11 mouse cellular contexts compared by ENCODE assay signal in genomic region chr5:100121170-100121569, GRCm38 (mm10). TPM values are rescaled to one million over a fixed set of nuclear protein-coding genes. Genes with fewer than 3 reads are reported as not detected.
A peak's percentile ranks its signal among the peaks of the same experiment; 100 is the strongest.
DNase-seq lines count a peak whose midpoint lies in the region; ATAC-seq lines count a peak whose summit lies in the region.
"Had no signal": no experiment of that assay in that cellular context is flagged by ENCODE, and none has a peak within 500 bp of the region (broad histone marks: within the 10 kb centered on the region; RNA-seq: fewer than 3 reads in every experiment).

No protein-coding gene starts in this region.

- H3K9me3 ChIP-seq in kidney, embryonic 14.5 days (ENCODE audit: control insufficient read depth, low read length), result no peaks in the 10 kb centered on the region
- H3K9me3 ChIP-seq in forebrain, embryonic 11.5 days (ENCODE audit: control insufficient read depth, low read length), result no peaks in the 10 kb centered on the region
- no peaks in the 10 kb centered on the region for H3K9me3 ChIP-seq in intestine, embryonic 15.5 days
- 0 out of 2 replicates have a peak, but pooled peaks cover 2% of the 10 kb centered on the region for H3K9me3 ChIP-seq in neural tube, embryonic 11.5 days (ENCODE audit: control insufficient read depth, low read length)

- WGBS in kidney, embryonic 14.5 days, result 53% methylated on average over 7 of the region's 7 CpGs
- WGBS in forebrain, embryonic 11.5 days, result 32% methylated on average over 7 of the region's 7 CpGs
- 58% methylated on average over 7 of the region's 7 CpGs for WGBS in intestine, embryonic 15.5 days
- WGBS in neural tube, embryonic 11.5 days, result 50% methylated on average over 7 of the region's 7 CpGs

- no peaks in the 10 kb centered on the region for H3K36me3 ChIP-seq in kidney, embryonic 14.5 days (ENCODE audit: control insufficient read depth, insufficient read depth, low read length)
- no peaks in the 10 kb centered on the region for H3K36me3 ChIP-seq in forebrain, embryonic 11.5 days (ENCODE audit: control insufficient read depth, insufficient read depth, low read length)
- no peaks in the 10 kb centered on the region for H3K36me3 ChIP-seq in intestine, embryonic 15.5 days
- H3K36me3 ChIP-seq in neural tube, embryonic 11.5 days (ENCODE audit: control insufficient read depth, insufficient read depth, low read length), result no peaks in the 10 kb centered on the region

- intact Hi-C loops in left cerebral cortex, postnatal 4 days (cut with DNase I), result no loop called here

- H3K9ac ChIP-seq in kidney, embryonic 14.5 days (ENCODE audit: low read depth, low read length), result no peak overlapping the region
- H3K9ac ChIP-seq in forebrain, embryonic 11.5 days (ENCODE audit: low read length), result no peak overlapping the region
- no peak overlapping the region for H3K9ac ChIP-seq in intestine, embryonic 15.5 days
- peak overlapping the region; percentile 22; the same call in 1 of the 2 replicates for H3K9ac ChIP-seq in neural tube, embryonic 11.5 days (ENCODE audit: low read length)

- peaks cover 8% of the 10 kb centered on the region; the same call in 1 of the 2 replicates for H3K4me1 ChIP-seq in kidney, embryonic 14.5 days (ENCODE audit: control insufficient read depth, insufficient read depth, low read length)
- H3K4me1 ChIP-seq in forebrain, embryonic 11.5 days (replicated peaks; ENCODE audit: control insufficient read depth, insufficient read depth, low read length), result peaks cover 2% of the 10 kb centered on the region; the same call in 1 of the 2 replicates
- H3K4me1 ChIP-seq in intestine, embryonic 15.5 days (replicated peaks), result 0 out of 2 replicates have a peak, but pooled peaks cover 6% of the 10 kb centered on the region
- peaks cover 4% of the 10 kb centered on the region; the same call in 1 of the 2 replicates for H3K4me1 ChIP-seq in neural tube, embryonic 11.5 days (ENCODE audit: control insufficient read depth, insufficient read depth, low read length)

- DNase-seq in kidney, postnatal 36 days, result no peak
- no peak for DNase-seq in forebrain, embryonic 11.5 days (ENCODE audit: low spot score)
- no peak for DNase-seq in neural tube, embryonic 11.5 days (ENCODE audit: low spot score)
- no peak for DNase-seq in frontal cortex, postnatal 10 days (ENCODE audit: low spot score in 2 of 2)
- no peak for DNase-seq in adrenal gland, adult 8-10 months
- DNase-seq in left cerebral cortex, postnatal 4 days, result no peak
- DNase-seq: layer of hippocampus, postnatal 36 days had no signal

- no peaks in the 10 kb centered on the region for H3K27me3 ChIP-seq in kidney, embryonic 14.5 days (ENCODE audit: control insufficient read depth, insufficient read depth, low read length)
- H3K27me3 ChIP-seq in forebrain, embryonic 11.5 days (ENCODE audit: control insufficient read depth, insufficient read depth, low read length), result no peaks in the 10 kb centered on the region
- peaks cover 6% of the 10 kb centered on the region; the same call in 1 of the 2 replicates for H3K27me3 ChIP-seq in intestine, embryonic 15.5 days (replicated peaks)
- no peaks in the 10 kb centered on the region for H3K27me3 ChIP-seq in neural tube, embryonic 11.5 days (ENCODE audit: control insufficient read depth, insufficient read depth, low read length)
- H3K27me3 ChIP-seq: CH12.LX had no signal

- 0 out of 2 replicates have a peak overlapping the region, but pooled peaks have one; percentile 16 for H3K4me3 ChIP-seq in kidney, embryonic 14.5 days (ENCODE audit: low read length)
- no peak overlapping the region for H3K4me3 ChIP-seq in forebrain, embryonic 11.5 days (ENCODE audit: low read depth, low read length)
- H3K4me3 ChIP-seq in intestine, embryonic 15.5 days (replicated peaks), result no peak overlapping the region
- H3K4me3 ChIP-seq in neural tube, embryonic 11.5 days (ENCODE audit: low read depth, low read length), result no peak overlapping the region

- H3K4me2 ChIP-seq in kidney, embryonic 14.5 days (replicated peaks; ENCODE audit: low read depth, low read length), result peak overlapping the region; percentile 31
- peak overlapping the region; percentile 39; the same call in 1 of the 2 replicates for H3K4me2 ChIP-seq in forebrain, embryonic 11.5 days (ENCODE audit: low read depth, low read length, severe bottlenecking)
- H3K4me2 ChIP-seq in intestine, embryonic 15.5 days (replicated peaks), result peak overlapping the region; percentile 45
- H3K4me2 ChIP-seq in neural tube, embryonic 11.5 days (ENCODE audit: low read depth), result peak overlapping the region; percentile 35

- no peak for ATAC-seq in kidney, embryonic 14.5 days (ENCODE audit: low FRiP score, low TSS enrichment)
- no peak for ATAC-seq in forebrain, embryonic 11.5 days (replicated peaks; ENCODE audit: low FRiP score)
- no peak for ATAC-seq in intestine, embryonic 15.5 days
- no peak for ATAC-seq in neural tube, embryonic 11.5 days (ENCODE audit: insufficient read depth, low FRiP score, low TSS enrichment)

- H3K27ac ChIP-seq in kidney, embryonic 14.5 days (ENCODE audit: low read depth, low read length), result no peak overlapping the region
- H3K27ac ChIP-seq in forebrain, embryonic 11.5 days (ENCODE audit: low read depth, low read length), result no peak overlapping the region
- no peak overlapping the region for H3K27ac ChIP-seq in intestine, embryonic 15.5 days
- H3K27ac ChIP-seq in neural tube, embryonic 11.5 days (ENCODE audit: low read depth, low read length), result no peak overlapping the region

RNA-seq across cellular contexts. Expression of gene Tmem150c, which starts 38.4 kb away (rescaled TPM):
- polyA plus RNA-seq in kidney, embryonic 14.5 days (2014; fragmentation: Nextera tagmentation; extraction: Ambion mirVana), result 10.3 and 12.7 TPM in 2 replicates
- polyA plus RNA-seq in forebrain, embryonic 11.5 days (2014; fragmentation: Nextera tagmentation; extraction: Ambion mirVana), result 2.4 TPM in 2 replicates
- polyA plus RNA-seq in intestine, embryonic 15.5 days (2015; fragmentation: Nextera tagmentation; extraction: Ambion mirVana), result 2.3 and 2.5 TPM in 2 replicates
- 3.4 and 4.5 TPM in 2 replicates for polyA plus RNA-seq in neural tube, embryonic 11.5 days (2014; fragmentation: Nextera tagmentation; extraction: Ambion mirVana)
- 10 to 100 TPM; 14.4 to 25.7 (median 18.3) TPM for total RNA-seq in adrenal gland, adult 8-10 months (2022)
- 100 to 1,000 TPM; 101 to 108 TPM for total RNA-seq in left cerebral cortex, postnatal 4 days (2021)
- total RNA-seq: CH12.LX; megakaryocyte, adult 5-6 weeks had no signal
